Mouse (Mus musculus) 3134 (cell line): ENCODE measurements around the gene Stk11.

Source experiments
- DNase-seq: peaks from one replicate; pipeline ENCODE4 v3.0.0-alpha.2; 2011; ENCODE audit warnings: low spot score; ENCODE audit not compliant: insufficient read length; ENCODE audit errors: extremely low read depth

The Stk11 gene

DNA sequence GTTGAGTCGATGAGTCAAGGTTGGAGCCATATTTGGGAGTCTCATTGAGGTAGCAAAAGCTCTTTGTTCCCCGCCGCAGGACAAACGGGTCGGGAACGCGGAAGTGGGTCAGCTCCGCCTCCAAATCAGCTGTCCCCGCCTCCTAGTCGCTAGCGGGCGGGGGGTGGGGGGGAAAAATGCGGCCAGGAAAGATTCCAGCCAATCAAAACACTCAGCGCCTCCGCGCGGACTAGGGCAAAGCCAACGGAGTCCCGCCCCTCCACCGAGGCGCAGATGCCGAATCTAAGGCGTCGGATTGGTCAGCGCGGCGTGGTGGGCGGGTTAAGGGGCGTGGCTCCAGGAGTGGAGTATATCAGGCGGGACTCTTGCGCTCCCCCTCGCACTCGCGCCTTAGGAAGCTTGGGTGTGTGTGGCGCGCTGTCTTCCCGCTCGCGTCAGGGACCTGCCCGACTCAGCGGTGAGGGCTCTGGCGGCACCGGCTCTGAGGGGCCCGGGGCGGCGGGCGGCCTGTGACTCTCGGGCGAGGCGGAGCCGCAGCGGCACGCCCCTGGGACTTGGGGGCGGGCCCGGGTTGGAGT, 51.9 kb downstream of the Stk11 start:
- DNase-seq, result peak; percentile 99

DNA sequence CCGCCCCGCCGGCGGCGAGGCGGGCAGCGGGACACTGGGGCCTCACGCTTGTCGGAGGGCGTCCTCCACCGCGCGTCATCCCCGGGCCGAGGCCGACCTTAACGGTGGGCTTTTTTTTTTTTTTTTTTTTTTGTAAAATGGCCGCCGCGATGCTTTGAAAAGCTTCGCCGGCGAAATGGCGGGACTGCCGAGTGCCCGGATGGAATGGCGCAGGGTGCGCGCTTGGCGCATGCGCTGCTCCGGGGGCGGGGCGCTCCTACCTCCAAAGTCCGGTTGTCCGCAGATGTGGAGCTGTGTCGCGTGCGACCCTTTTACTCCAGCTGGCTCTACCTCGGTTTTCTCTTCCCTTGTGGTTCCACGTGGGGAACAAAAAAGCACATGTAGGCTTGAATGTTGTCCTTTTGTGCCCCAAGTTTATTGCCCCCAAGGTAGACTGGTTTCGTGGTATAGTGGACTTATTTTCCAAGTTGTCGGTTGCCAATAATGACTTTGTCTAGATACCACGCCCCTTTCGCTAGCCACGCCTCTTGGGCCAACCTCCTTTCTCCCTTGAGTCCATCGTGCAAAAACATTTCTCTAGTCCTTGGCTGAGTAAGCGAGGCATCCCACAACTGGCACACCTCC, 52.5 kb downstream of the Stk11 start:
- DNase-seq, result peak; percentile 98

DNA sequence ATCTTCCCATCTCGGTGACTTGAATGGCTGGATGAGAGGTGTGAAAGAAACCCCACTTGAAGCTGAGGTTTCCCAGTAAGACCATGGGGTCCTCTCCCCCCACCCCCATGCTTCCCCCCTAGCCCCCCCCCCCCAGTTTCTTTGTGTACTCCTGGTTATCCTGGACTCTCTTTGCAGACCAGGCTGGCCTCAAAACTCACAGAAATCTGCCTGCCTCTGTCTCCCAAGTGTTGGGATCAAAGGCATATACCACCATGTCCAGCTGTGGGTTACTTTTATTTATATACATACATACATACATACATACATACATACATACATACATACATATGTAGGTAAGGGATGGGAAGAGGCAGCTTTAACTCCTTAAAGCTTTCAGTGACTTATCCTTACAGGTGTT, 53.5 kb downstream of the Stk11 start:
- no peak for DNase-seq

DNA sequence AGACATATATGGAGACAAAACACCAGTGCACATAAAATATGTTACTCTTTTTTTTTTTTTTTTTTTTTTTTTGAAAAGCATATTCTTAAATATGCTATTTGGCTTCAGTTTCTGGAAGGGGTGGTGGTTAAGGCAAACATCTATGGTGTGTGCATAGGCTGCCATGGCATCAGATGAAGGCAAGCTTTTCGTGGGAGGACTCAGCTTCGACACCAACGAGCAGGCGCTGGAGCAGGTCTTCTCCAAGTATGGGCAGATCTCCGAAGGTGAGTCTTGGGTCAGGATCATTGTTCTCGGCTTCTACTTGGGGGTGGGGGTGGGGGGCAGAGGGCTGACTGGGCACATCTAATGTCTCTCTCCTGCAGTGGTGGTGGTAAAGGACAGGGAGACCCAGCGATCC, 54.0 kb downstream of the Stk11 start:
- DNase-seq, result no peak

DNA sequence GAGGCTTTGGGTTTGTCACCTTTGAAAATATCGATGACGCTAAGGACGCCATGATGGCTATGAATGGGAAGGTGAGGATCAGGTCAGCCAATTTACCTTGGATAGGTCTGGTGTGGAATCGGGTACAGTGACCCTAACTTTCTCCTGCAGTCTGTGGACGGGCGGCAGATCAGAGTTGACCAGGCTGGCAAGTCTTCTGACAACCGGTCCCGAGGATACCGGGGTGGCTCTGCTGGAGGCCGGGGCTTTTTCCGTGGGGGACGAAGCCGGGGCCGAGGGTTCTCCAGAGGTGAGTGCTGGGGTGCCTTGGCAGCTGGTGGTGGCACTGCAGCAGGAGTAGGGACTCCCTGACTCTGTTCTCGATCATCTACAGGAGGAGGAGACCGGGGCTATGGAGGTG, 54.4 kb downstream of the Stk11 start:
- no peak for DNase-seq

DNA sequence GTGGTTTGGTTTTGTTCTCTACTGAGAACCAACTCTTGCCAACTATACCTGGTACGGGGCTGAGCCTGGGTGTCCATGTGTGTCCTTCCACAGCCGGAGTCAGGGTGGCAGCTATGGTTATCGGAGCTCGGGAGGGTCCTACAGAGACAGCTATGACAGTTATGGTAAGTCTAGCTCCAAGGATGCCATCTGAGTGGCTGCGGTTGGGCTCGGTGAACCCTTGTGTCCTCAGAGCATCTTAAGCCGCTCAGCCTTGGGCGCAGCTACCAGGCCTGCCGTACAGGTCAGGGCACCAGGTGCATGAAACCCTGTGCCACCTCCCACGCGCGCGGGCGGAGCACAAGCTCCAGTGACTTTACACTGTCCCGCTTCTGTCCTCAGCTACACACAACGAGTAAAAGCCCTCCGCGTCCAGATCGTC, 55.0 kb downstream of the Stk11 start:
- DNase-seq, result no peak

DNA sequence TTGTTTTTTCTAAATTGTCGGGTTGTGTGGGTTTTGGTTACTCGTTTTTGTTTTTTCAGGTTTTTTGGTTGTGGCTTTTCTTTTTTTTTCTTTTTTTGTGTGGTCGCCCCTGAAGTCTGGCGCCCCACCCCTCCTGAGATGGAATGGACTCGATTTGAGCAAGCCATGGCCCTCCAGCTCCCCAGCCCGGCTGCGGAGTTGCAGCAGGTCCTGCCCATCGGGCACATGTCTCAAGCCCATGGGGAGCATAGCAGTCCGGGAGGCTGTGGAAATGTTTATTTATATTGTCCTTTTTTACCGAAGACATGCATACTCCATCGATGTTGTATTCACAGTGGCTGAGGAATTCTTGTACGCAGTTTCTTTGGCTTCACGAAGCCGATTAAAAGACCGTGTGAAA, 55.6 kb downstream of the Stk11 start:
- DNase-seq, result no peak

DNA sequence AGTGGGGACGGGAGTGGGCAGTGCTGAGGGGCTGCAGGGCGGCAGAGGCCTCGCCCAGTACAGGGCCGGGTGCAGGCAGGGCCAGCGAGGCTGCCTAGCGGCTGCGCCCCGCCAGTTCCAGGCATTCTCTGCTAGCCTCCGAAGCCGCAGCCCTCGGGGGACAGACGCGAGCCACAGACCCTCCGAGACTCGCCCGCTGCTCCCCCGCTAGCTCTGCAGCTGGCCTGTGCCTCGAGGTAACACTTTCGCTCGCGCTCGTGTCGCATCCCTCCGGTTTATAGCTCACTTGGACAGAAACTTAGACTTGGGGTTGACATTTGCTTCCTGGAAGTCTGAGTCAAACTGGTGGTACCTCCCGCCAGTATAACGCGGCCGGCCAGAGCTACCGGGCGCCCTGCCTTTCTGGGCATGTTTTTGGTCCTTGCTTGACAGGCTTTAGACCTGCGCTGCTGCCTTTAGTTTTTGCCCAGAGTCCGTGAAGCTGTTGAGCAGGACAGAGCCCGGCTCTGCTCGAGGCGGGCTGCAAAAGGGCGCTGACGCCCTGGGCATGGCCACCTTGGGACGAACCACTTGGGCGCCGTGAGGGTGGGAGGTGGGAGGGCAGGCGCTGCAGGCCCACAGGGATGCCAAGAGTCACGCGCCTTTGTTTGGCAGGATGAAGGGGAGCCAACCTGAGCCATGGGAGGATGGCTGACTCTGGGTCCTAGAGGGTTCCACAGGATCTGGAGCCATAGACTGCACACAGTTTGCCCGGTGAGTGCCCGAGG, 56.3 kb downstream of the Stk11 start:
- no peak for DNase-seq

DNA sequence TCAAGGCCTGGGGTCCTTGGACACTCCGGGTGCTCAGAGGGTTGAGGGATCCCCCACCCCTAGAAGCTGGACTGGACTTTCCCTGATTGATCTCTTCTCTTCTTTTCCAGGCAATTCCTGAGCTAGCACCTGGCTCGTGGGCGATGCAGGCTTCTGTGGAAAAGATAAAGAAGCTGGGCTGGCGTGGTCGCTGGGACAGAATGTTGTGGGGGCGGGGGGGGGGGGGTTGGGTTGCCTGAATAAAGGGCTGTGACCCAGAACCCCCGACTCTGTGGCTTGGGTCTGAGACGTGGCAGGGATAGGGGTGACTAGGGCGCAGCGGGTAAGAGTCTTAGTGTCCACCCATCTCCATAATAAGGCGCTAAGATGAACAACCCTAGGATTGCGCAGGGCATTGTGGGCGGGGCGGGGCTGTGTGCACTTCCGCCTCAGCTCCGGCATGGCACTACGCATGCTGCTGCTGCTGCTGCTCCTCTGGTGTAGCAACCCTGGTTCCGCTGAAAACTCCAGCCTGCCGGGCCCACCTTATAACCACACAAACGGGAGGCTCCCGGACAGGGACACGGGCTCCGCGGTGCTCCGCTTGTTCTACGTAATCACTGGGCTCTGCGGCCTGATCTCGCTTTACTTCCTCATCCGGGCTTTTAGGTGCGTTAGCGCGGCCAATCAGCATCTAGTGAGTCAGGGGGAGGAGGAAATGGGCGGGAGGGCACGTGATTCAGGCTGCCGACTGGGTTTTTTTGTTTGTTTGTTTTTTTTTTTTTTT, 57.1 kb downstream of the Stk11 start, which contains the start of gene 1600002K03Rik:
Gene 1600002K03Rik (plus strand): TSS at position 418 of the 766 bp plus-strand sequence.
- peak; percentile 92 for DNase-seq

DNA sequence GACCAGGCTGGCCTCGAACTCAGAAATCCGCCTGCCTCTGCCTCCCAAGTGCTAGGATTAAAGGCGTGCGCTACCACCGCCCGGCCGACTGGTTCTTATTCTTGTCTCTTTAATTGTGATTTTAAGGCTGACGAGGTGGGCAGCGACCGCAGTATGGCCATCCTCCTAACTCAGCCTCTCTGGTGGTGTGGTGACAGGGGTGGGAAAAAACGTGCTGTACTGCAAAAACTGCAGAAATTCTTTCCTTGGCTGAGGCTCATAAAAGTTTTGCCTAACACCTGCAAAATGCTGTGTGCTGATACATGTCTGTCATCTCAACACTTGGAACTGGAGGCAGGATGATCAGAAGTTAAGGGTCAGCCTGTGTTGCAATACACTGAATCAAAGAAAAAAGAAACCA, 57.8 kb downstream of the Stk11 start:
- DNase-seq, result no peak

DNA sequence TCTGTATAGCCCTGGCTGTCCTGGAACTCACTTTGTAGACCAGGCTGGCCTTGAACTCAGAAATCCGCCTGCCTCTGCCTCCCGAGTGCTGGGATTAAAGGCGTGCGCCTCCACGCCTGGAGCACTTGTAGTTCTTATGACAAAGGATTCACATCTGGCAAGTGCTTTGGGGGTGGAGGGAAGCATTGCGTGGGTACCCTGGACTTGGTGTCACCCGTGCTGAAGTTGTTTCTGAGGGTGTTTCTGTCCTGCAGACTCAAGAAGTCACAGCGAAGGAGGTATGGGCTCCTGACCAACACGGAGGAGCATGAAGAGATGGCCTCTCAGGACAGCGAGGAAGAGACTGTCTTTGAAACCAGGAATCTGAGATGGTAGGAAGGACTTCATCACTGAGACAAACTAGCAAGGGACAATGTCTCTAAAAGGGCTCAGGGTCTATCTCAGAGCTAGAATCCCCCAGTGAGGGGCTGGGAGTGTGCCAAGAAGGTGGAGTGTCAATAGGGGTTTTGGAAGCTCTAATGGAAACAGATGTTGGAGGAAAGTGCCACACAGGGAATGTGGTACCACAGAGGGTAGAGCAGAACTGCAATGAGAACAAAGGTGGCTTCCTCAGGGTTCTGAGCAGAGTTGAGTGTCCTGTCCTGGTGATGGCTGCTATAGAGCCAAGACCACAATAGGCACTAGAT, 58.5 kb downstream of the Stk11 start:
- no peak for DNase-seq

DNA sequence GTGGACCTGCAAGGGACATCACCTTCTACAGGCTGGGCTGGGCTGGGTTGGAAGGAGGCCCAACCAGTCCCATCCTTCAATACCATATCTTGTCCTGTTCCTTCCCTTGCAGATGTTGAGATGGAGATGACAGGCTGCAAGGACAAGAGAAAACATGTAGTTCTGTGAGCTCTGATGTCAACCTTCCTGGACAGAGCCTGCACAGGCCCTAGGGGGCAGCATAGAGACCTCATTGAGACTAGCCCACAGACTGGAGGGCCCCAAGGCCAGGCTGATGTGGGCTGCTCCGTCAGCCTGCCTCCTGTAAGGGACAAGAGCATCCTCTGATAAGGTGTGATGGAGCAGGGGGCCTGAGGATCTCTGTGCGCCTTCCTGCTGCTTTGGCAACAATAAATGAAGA, 59.1 kb downstream of the Stk11 start:
- no peak for DNase-seq

DNA sequence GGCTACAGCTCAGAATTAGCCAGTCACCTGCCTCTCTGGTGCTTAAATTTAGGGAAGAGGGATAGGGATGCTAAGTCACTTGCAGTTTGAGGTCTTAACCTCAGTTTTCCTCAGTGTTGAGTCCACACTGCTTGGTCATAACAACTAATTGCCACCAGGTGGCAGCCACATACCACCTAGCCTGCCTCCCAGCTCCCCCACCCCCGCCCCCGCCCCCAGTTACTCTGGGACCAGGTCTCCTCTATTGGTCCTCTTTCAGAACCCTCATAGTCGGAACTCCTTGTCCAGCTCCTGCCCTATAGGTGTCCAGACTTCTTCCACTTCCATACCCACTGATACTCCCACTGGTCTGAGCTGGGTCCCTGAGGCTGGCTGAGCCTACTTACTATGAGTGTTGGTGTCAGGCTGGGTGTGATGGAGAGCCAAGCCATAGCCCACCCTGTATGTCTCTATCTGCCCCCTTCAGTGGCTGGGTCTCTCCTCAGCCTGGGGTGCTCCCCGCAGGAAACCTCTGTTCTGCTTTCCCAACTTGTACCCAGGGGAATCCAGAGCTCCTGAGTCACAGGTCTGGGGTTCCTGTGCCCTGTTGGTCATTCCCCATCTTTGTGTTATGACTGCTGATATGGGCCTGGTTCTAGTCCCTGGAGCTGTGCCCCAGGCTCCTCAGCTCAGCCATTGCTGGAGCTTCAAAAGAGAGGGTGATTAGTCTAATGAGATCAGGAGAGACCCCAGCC, 60.1 kb downstream of the Stk11 start:
- DNase-seq, result no peak

DNA sequence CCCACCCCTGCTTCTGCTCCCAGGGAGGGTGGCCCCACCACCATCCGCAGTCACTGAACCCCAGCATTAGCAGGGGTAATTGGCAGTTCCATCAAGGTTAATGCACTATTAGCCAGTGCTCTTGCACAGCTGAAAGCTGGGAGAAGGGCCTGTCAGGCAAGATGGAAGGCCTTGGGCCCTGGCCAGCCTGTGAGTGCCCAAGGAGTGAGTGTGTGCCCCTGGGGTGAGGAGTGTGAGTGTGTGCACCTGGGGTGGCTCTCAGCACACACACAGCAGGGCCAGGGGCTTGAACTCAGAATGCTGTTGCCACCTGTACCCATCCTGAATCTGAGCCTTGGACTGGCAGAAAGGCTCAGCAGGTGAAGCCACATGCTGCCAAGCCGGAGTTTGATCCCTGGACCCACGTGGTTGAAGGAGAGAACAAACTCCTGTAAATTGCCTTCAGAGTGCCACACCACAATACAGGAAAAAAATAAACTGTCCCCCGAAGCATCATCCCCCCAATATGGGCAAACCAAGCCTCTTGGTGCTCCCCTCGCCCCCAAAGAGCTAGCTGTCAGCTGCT, 60.7 kb downstream of the Stk11 start:
- DNase-seq, result no peak

DNA sequence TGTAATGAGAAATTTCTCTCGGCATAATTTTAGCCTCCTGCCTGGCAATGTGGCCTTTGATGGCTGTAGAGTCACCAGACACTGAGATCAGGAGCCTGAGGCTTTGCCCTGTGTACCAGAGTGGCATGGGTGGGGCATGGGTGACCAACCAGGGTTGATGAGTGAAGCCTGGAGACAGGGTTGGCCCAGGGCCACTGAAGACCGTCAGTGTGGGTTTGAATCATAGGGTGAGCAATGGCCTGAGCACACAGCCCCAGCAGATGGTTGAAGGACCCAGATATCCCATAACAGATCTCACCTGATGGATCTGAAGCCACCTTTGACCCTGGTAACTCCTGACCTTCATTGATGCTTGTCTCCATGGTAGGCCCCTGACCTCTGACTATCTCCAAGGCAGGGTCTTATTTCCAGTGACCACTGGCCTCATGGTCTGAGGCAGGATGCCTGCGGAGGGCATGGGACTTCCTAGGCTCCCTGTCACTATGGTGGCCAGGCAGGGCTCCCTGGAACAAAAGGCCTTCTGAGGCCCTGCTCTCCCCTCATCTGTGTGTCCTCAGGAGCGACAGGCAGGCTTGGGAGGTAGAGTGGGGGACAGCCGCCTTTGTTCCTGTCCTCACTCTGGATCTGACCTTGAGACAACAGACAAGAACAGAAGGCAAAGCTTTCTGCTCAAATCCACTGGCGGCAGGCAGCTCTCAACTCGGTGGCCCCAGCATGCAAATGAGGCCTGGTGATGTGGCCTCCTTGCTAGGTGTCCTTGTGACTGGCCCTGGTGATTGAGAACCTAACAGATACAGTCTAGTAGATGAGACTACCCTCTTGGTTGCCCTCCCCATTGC, 62.1 kb downstream of the Stk11 start:
- peak; percentile 74 for DNase-seq

DNA sequence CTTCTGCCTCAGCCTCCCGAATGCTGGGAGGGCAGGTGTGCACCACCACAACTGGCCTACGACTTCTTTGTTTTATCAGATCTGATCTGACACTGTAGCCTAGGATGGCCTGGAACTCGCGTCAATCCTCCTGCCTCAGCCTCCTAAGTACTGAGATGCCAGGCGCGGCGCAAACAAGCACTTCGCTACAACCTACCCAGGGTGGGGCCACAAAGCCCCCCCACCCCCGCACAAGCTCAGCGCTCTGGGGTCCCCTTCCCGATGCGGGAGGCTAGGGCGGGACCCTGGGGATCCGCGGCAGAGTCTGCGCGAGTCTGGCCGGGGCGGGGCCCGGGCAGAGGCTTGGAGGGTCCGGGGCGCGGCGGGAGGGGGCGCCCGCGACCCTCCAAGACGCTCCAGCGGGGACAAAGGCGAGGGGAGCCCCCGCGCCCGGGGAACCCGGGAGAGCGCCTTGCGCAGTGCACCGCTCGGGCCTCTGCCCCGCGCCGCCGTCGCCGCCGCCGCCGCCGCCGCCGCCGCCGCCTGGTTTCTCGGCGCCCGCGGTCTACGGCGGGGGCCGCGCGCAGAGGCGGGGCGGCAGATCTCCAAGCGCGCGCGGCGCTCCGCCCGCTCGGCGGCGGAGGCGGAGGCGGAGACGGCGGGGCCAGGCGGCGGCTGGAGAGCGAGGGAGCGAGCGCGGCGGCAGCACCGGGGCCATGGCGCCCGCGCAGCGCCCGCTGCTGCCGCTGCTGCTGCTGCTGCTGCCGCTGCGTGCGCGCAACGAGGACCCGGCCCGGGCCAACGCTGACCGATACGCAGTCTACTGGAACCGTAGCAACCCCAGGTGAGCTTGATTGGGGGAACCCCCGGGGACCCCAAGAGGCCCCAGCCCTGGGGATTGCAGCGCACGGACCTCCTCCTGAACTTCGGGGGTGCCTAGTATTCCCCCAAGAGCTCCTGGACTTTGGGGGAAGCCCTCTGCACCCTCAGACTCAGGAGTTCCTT, 63.8 kb downstream of the Stk11 start, which contains the start of gene Efna2:
Gene Efna2 (plus strand): TSS at position 415 of the 984 bp plus-strand sequence.
- DNase-seq, result no peak
